In genomic region chr8:66772653-66773052, GRCm38 (mm10) we compare ENCODE assay signal across 15 mouse cellular contexts.
DNase-seq lines count a peak whose midpoint lies in the region; ATAC-seq lines count a peak whose summit lies in the region.
"Had no signal": no experiment of that assay in that cellular context is flagged by ENCODE, and none has a peak within 500 bp of the region (broad histone marks: within the 10 kb centered on the region; RNA-seq: fewer than 3 reads in every experiment).

No protein-coding gene starts in this region.

- H3K27ac ChIP-seq in heart, embryonic 10.5 days: peak overlapping the region; percentile 42; the same call in 1 of the 2 replicates
- H3K27ac ChIP-seq in lung, embryonic 15.5 days: no peak overlapping the region
- H3K27ac ChIP-seq in midbrain, embryonic 14.5 days (replicated peaks; ENCODE audit: low read depth, low read length): no peak overlapping the region
- H3K27ac ChIP-seq: embryonic facial prominence, embryonic 13.5 days; limb, embryonic 15.5 days had no signal

- no peak overlapping the region for H3K4me3 ChIP-seq in heart, embryonic 10.5 days
- no peak overlapping the region for H3K4me3 ChIP-seq in lung, embryonic 15.5 days
- H3K4me3 ChIP-seq in midbrain, embryonic 14.5 days (replicated peaks; ENCODE audit: low read depth, low read length): no peak overlapping the region
- H3K4me3 ChIP-seq: embryonic facial prominence, embryonic 13.5 days; limb, embryonic 15.5 days; megakaryocyte, embryonic 14.5 days; myocyte had no signal

- H3K36me3 ChIP-seq in heart, embryonic 10.5 days: no peaks in the 10 kb centered on the region
- no peaks in the 10 kb centered on the region for H3K36me3 ChIP-seq in lung, embryonic 15.5 days
- H3K36me3 ChIP-seq in midbrain, embryonic 14.5 days (ENCODE audit: control insufficient read depth, insufficient read depth, low read length): no peaks in the 10 kb centered on the region
- H3K36me3 ChIP-seq: embryonic facial prominence, embryonic 13.5 days; limb, embryonic 15.5 days had no signal

- no peak overlapping the region for H3K4me2 ChIP-seq in lung, embryonic 15.5 days
- H3K4me2 ChIP-seq in midbrain, embryonic 14.5 days (ENCODE audit: low read length): no peak overlapping the region
- H3K4me2 ChIP-seq: embryonic facial prominence, embryonic 13.5 days; limb, embryonic 15.5 days had no signal

- ATAC-seq in lung, embryonic 15.5 days (ENCODE audit: borderline replicate concordance, extremely low read depth, low FRiP score, low TSS enrichment): peak; percentile 64
- ATAC-seq in midbrain, embryonic 14.5 days (ENCODE audit: low FRiP score, low TSS enrichment): no peak
- ATAC-seq: CD4-positive, CD25-positive, alpha-beta regulatory T cell, adult 4 months; inflammation-experienced regulatory T-cells, adult 6 months had no signal

- no peak overlapping the region for H3K9ac ChIP-seq in lung, embryonic 15.5 days
- no peak overlapping the region for H3K9ac ChIP-seq in midbrain, embryonic 14.5 days (replicated peaks; ENCODE audit: low read length)
- H3K9ac ChIP-seq: embryonic facial prominence, embryonic 13.5 days; limb, embryonic 15.5 days had no signal

- WGBS in heart, embryonic 10.5 days: 52% methylated on average over 4 of the region's 4 CpGs
- 71% methylated on average over 4 of the region's 4 CpGs for WGBS in lung, embryonic 15.5 days
- WGBS in midbrain, embryonic 14.5 days: 85% methylated on average over 4 of the region's 4 CpGs

- no peaks in the 10 kb centered on the region for H3K4me1 ChIP-seq in heart, embryonic 10.5 days
- 0 out of 2 replicates have a peak, but pooled peaks cover 8% of the 10 kb centered on the region for H3K4me1 ChIP-seq in lung, embryonic 15.5 days
- no peaks in the 10 kb centered on the region for H3K4me1 ChIP-seq in midbrain, embryonic 14.5 days (ENCODE audit: control insufficient read depth, insufficient read depth, low read length)

- no peaks in the 10 kb centered on the region for H3K9me3 ChIP-seq in heart, embryonic 10.5 days
- no peaks in the 10 kb centered on the region for H3K9me3 ChIP-seq in lung, embryonic 15.5 days
- no peaks in the 10 kb centered on the region for H3K9me3 ChIP-seq in midbrain, embryonic 14.5 days (ENCODE audit: control insufficient read depth, low read length)
- H3K9me3 ChIP-seq: embryonic facial prominence, embryonic 13.5 days; limb, embryonic 15.5 days had no signal

- no peaks in the 10 kb centered on the region for H3K27me3 ChIP-seq in heart, embryonic 10.5 days (ENCODE audit: insufficient read depth, poor library complexity, severe bottlenecking)
- no peaks in the 10 kb centered on the region for H3K27me3 ChIP-seq in lung, embryonic 15.5 days
- H3K27me3 ChIP-seq in midbrain, embryonic 14.5 days (ENCODE audit: control insufficient read depth, insufficient read depth, low read length): no peaks in the 10 kb centered on the region
- H3K27me3 ChIP-seq: embryonic facial prominence, embryonic 13.5 days; limb, embryonic 15.5 days; megakaryocyte, embryonic 14.5 days had no signal

- DNase-seq in gastrocnemius, postnatal 25 days: peak; percentile 29
- no peak for DNase-seq in gastrocnemius, adult 8-10 months (ENCODE audit: low spot score in 2 of 2)
- peak; percentile 62 for DNase-seq in Muller cell, postnatal 12 days (ENCODE audit: inconsistent ontology term)
- DNase-seq in heart, embryonic 10.5 days (ENCODE audit: low spot score): no peak
- no peak for DNase-seq in frontal cortex, postnatal 25 days (ENCODE audit: low spot score in 2 of 2)
- no peak for DNase-seq in adrenal gland, adult 18-20 months (ENCODE audit: low spot score in 2 of 2)
- DNase-seq in midbrain, embryonic 14.5 days: no peak
- DNase-seq: cerebellum, adult 9-10 months had no signal

Comparison
In these comparisons a context has a peak if more than half of its experiments do, and no peak if none do; other contexts are left out.
1. DNase-seq: peak in gastrocnemius, postnatal 25 days (single experiment) and Muller cell, postnatal 12 days (single experiment); none in gastrocnemius, adult 8-10 months (0 of 2), heart, embryonic 10.5 days (single experiment), frontal cortex, postnatal 25 days (0 of 2), adrenal gland, adult 18-20 months (0 of 2) and midbrain, embryonic 14.5 days (single experiment).